Mouse (Mus musculus): Measurements from ENCODE around the gene Ifnl3. TPM values are rescaled to one million over a fixed set of nuclear protein-coding genes. Genes with fewer than 3 reads are reported as not detected.

Gene Ifnl3
- total and polyA plus RNA-seq, 3 experiments = not detected

GRCm38 (mm10) chr7:28527922-28528719, 5.5 kb downstream of the Ifnl3 start:
- Histone ChIP-seq H3K9me3 (replicated peaks; ENCODE audit: insufficient read depth, low read length) (no peaks in the 10 kb centered on the region), H3K79me2 (ENCODE audit: control insufficient read depth, insufficient read depth, low read length, poor library complexity) (no peaks in the 10 kb centered on the region), H3K9ac (ENCODE audit: control insufficient read depth, low read depth, low read length, poor library complexity, severe bottlenecking) (no peak overlapping the region; the same call in 1 of the 2 replicates), H3K4me3 (ENCODE audit: control insufficient read depth in 1 of 2, insufficient read depth in 1 of 2, low read depth in 2 of 2, low read length in 2 of 2) (peak overlapping the region; percentile 21 to 35; a peak in 2 of 4 replicates), H3K36me3 (ENCODE audit: control insufficient read depth in 1 of 2, insufficient read depth in 2 of 2, low read length in 2 of 2) (no peaks in the 10 kb centered on the region), H3K27ac (ENCODE audit: control insufficient read depth, low read depth, low read length) (no peak overlapping the region), H3K4me1 (ENCODE audit: control insufficient read depth in 1 of 2, insufficient read depth in 2 of 2, low read length in 2 of 2) (0 out of 4 replicates have a peak, but pooled peaks cover 0 to 5% of the 10 kb centered on the region in 2 experiments), H3K27me3 (ENCODE audit: control insufficient read depth in 1 of 2, insufficient read depth in 2 of 2, low read length in 2 of 2) (no peaks in the 10 kb centered on the region)
- DNase-seq (ENCODE audit: low read depth, low spot score) = peak; percentile 81
- peak; percentile 75 to 98 (median 92) for TF ChIP-seq CTCF (IDR thresholded peaks at IDR 0.05 in 2 of 3, conservative IDR thresholded peaks at IDR 0.05 in 1 of 3; ENCODE audit: control insufficient read depth in 1 of 3, insufficient read depth in 1 of 3, low read depth in 2 of 3, low read length in 3 of 3, poor library complexity in 1 of 3, severe bottlenecking in 1 of 3)
- TF ChIP-seq MYC (IDR thresholded peaks at IDR 0.05; ENCODE audit: low read depth, low read length) = no peak
- no peak for TF ChIP-seq UBTF (IDR thresholded peaks at IDR 0.05; ENCODE audit: borderline replicate concordance, insufficient read depth, low read depth, low read length)
- no peak for TF ChIP-seq CHD1 (IDR thresholded peaks at IDR 0.05; ENCODE audit: low read depth, low read length)
- TF ChIP-seq CHD2 (IDR thresholded peaks at IDR 0.05; ENCODE audit: low read length) = no peak
- no peak for TF ChIP-seq GATA1 (IDR thresholded peaks at IDR 0.05; ENCODE audit: low read depth, low read length)
- no peak for TF ChIP-seq KAT2A (conservative IDR thresholded peaks at IDR 0.05; ENCODE audit: low read depth, low read length)
- 0 out of 2 replicates have a peak, but pooled peaks have one; percentile 20 for TF ChIP-seq USF1 (IDR thresholded peaks at IDR 0.05; ENCODE audit: low read depth, low read length)
- no peak for TF ChIP-seq USF2 (IDR thresholded peaks at IDR 0.05; ENCODE audit: borderline replicate concordance in 1 of 2, insufficient read depth in 1 of 2, low read depth in 1 of 2, low read length in 2 of 2)
- TF ChIP-seq JUND (IDR thresholded peaks at IDR 0.05; ENCODE audit: low read depth, low read length) = no peak
- TF ChIP-seq TCF12 (IDR thresholded peaks at IDR 0.05; ENCODE audit: low read depth, low read length) = no peak
- no peak for TF ChIP-seq MAX (IDR thresholded peaks at IDR 0.05; ENCODE audit: low read length)
- no peak for TF ChIP-seq RCOR1 (IDR thresholded peaks at IDR 0.05; ENCODE audit: low read depth, low read length)
- no peak for TF ChIP-seq HCFC1 (IDR thresholded peaks at IDR 0.05; ENCODE audit: low read depth, low read length)
- TF ChIP-seq ZC3H11A (IDR thresholded peaks at IDR 0.05; ENCODE audit: low read depth, low read length) = peak; percentile 63; the same call in 1 of the 2 replicates
- no peak for TF ChIP-seq ELF1 (IDR thresholded peaks at IDR 0.05; ENCODE audit: low read depth, low read length)
- peak; percentile 75 for TF ChIP-seq RAD21 (IDR thresholded peaks at IDR 0.05; ENCODE audit: low read depth, low read length)
- TF ChIP-seq TBP (IDR thresholded peaks at IDR 0.05; ENCODE audit: low read depth, low read length) = no peak
- TF ChIP-seq ZNF384 (IDR thresholded peaks at IDR 0.05; ENCODE audit: low read depth, low read length) = no peak
- peak; percentile 93 for TF ChIP-seq SMC3 (IDR thresholded peaks at IDR 0.05; ENCODE audit: low read depth, low read length)
- no peak for TF ChIP-seq BHLHE40 (IDR thresholded peaks at IDR 0.05; ENCODE audit: borderline replicate concordance, low read depth, low read length)

Measured in MEL (cell line).